ENCODE assay signal across 16 mouse cellular contexts in the genomic region with DNA sequence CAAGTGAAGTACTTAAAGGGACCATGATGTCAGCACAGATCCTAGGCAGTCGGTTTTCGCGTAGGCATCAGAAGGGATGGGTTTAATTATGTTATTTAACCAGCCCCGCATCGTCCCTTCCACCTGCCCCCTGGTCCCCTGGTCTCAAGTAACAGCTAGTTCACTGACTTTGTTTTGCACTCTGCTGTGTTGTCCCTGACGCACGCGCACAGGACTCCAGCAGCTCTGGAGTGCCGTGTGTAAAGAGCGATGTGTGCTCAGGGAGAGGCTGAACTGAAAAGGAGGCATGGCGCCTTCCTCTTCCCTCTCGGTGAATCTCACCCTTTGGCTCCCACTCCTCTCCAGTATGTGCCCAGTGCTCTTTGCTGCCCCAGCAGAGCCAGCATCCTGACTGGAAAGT. TPM values are rescaled to one million over a fixed set of nuclear protein-coding genes. Genes with fewer than 3 reads are reported as not detected.
DNase-seq lines count a peak whose midpoint lies in the region; ATAC-seq and TF ChIP-seq lines count a peak whose summit lies in the region.
"Had no signal": no experiment of that assay in that cellular context is flagged by ENCODE, and none has a peak within 500 bp of the region (broad histone marks: within the 10 kb centered on the region; RNA-seq: fewer than 3 reads in every experiment).

No protein-coding gene starts in this region.

- peak overlapping the region; percentile 98 for H3K27ac ChIP-seq in spleen, adult 2 months (ENCODE audit: insufficient read depth, low read length)
- peak overlapping the region; percentile 66 for H3K27ac ChIP-seq in embryonic facial prominence, embryonic 13.5 days
- H3K27ac ChIP-seq in stomach, postnatal 0 days (replicated peaks), result no peak overlapping the region
- H3K27ac ChIP-seq: forebrain, embryonic 15.5 days; hindbrain, embryonic 10.5 days had no signal

- H3K4me3 ChIP-seq in spleen, adult 2 months (ENCODE audit: extremely low read depth, insufficient read depth, insufficient read length), result no peak overlapping the region
- no peak overlapping the region for H3K4me3 ChIP-seq in embryonic facial prominence, embryonic 13.5 days
- H3K4me3 ChIP-seq in stomach, postnatal 0 days (ENCODE audit: low read depth, low read length), result no peak overlapping the region
- H3K4me3 ChIP-seq: forebrain, embryonic 15.5 days; hindbrain, embryonic 10.5 days had no signal

- H3K4me2 ChIP-seq in embryonic facial prominence, embryonic 13.5 days, result peak overlapping the region; percentile 37
- H3K4me2 ChIP-seq in stomach, postnatal 0 days (replicated peaks; ENCODE audit: low read depth), result no peak overlapping the region
- H3K4me2 ChIP-seq: forebrain, embryonic 15.5 days had no signal

- H3K9me3 ChIP-seq in embryonic facial prominence, embryonic 13.5 days, result no peaks in the 10 kb centered on the region
- H3K9me3 ChIP-seq in stomach, postnatal 0 days (ENCODE audit: control insufficient read depth, low read length), result no peaks in the 10 kb centered on the region
- H3K9me3 ChIP-seq: forebrain, embryonic 15.5 days had no signal

- WGBS in spleen, adult 2 months, result 90% methylated on average over 12 of the region's 12 CpGs
- whole genome bisulfite sequencing in embryonic facial prominence, embryonic 13.5 days, result 30% methylated on average over 12 of the region's 12 CpGs
- whole genome bisulfite sequencing in stomach, postnatal 0 days, result 73% methylated on average over 12 of the region's 12 CpGs

- no peaks in the 10 kb centered on the region for H3K27me3 ChIP-seq in spleen, adult 2 months (ENCODE audit: control insufficient read depth, insufficient read depth, low read length)
- H3K27me3 ChIP-seq in embryonic facial prominence, embryonic 13.5 days, result no peaks in the 10 kb centered on the region
- H3K27me3 ChIP-seq in stomach, postnatal 0 days (ENCODE audit: control insufficient read depth, insufficient read depth, low read length), result no peaks in the 10 kb centered on the region
- H3K27me3 ChIP-seq: forebrain, embryonic 15.5 days had no signal

- intact Hi-C loops in gastrocnemius, postnatal 14 days (cut with DNase I; ENCODE audit: low total_unique reads), result no loop called here

- TF ChIP-seq CTCF in spleen, adult 2 months (IDR thresholded peaks at IDR 0.05; ENCODE audit: extremely low read depth, insufficient read depth, insufficient read length, insufficient replicate concordance), result no peak
- no peak for TF ChIP-seq CTCF in stomach, postnatal 0 days (IDR thresholded peaks at IDR 0.05; ENCODE audit: low read depth)

- H3K36me3 ChIP-seq in spleen, adult 2 months (ENCODE audit: control insufficient read depth, insufficient read depth, low read length), result peaks cover 19% of the 10 kb centered on the region
- peaks cover 78% of the 10 kb centered on the region for H3K36me3 ChIP-seq in embryonic facial prominence, embryonic 13.5 days
- H3K36me3 ChIP-seq in stomach, postnatal 0 days (ENCODE audit: control insufficient read depth, insufficient read depth, low read length), result peaks cover 15% of the 10 kb centered on the region

- H3K4me1 ChIP-seq in spleen, adult 2 months (ENCODE audit: control insufficient read depth, insufficient read depth, insufficient read length), result peaks cover 25% of the 10 kb centered on the region; the same call in 1 of the 2 replicates
- H3K4me1 ChIP-seq in embryonic facial prominence, embryonic 13.5 days, result peaks cover 18% of the 10 kb centered on the region
- H3K4me1 ChIP-seq in stomach, postnatal 0 days (replicated peaks; ENCODE audit: control insufficient read depth, insufficient read depth), result no peaks in the 10 kb centered on the region
- H3K4me1 ChIP-seq: forebrain, embryonic 15.5 days had no signal

- no peak for ATAC-seq in embryonic facial prominence, embryonic 13.5 days (ENCODE audit: insufficient number of reproducible peaks, insufficient read depth, low FRiP score, low TSS enrichment, low read depth)
- 0 out of 2 replicates have a peak, but pooled peaks have one; percentile 10 for ATAC-seq in stomach, postnatal 0 days (ENCODE audit: low FRiP score, low TSS enrichment)
- ATAC-seq: forebrain, embryonic 15.5 days; midbrain, embryonic 16.5 days had no signal

- no peak for TF ChIP-seq EP300 in stomach, postnatal 0 days (optimal IDR thresholded peaks at IDR 0.05)

- no peak for TF ChIP-seq POLR2A in spleen, adult 2 months (IDR thresholded peaks at IDR 0.05; ENCODE audit: low read depth, low read length)

- peak overlapping the region; percentile 46; the same call in 1 of the 2 replicates for H3K9ac ChIP-seq in embryonic facial prominence, embryonic 13.5 days
- H3K9ac ChIP-seq in stomach, postnatal 0 days (ENCODE audit: low read length), result no peak overlapping the region
- H3K9ac ChIP-seq: forebrain, embryonic 15.5 days had no signal

- peak; percentile 2 for DNase-seq in gastrocnemius, postnatal 14 days
- DNase-seq in gastrocnemius, postnatal 10 days, result no peak
- DNase-seq in spleen, adult 2 months (ENCODE audit: low read depth in 1 of 2, low spot score in 2 of 2), result no peak
- no peak for DNase-seq in spleen, postnatal 36 days (ENCODE audit: low spot score in 2 of 2)
- DNase-seq in stomach, postnatal 0 days (ENCODE audit: low spot score), result peak; percentile 61
- no peak for DNase-seq in thymus, postnatal 10 days (ENCODE audit: low spot score in 2 of 2)
- DNase-seq in heart, adult 8-10 months (ENCODE audit: low spot score), result no peak
- DNase-seq: adrenal gland, postnatal 36 days; cerebellum, postnatal 14 days; right cerebral cortex, postnatal 14 days; thymus, adult 2 months had no signal

RNA-seq across cellular contexts. Expression of gene Gns, which starts 9.1 kb away (rescaled TPM):
- total RNA-seq in gastrocnemius, postnatal 14 days (2021), result 10 to 100 TPM; 35.4 to 36.9 TPM
- total RNA-seq in gastrocnemius, postnatal 10 days (2021), result 10 to 100 TPM; 43.5 to 57.5 TPM
- 66.8 and 181 TPM in 2 replicates for polyA plus RNA-seq in spleen, adult 2 months (2012; rRNA removed)
- 48.5 and 49.5 TPM in 2 replicates for polyA plus RNA-seq in embryonic facial prominence, embryonic 13.5 days (2015; fragmentation: Nextera tagmentation; extraction: Ambion mirVana)
- polyA plus RNA-seq in stomach, postnatal 0 days (2015; fragmentation: Nextera tagmentation; extraction: Ambion mirVana), result 25.7 and 26.1 TPM in 2 replicates
- 10 to 100 TPM; 87.6 to 95.8 (median 92.4) TPM for total RNA-seq in heart, adult 8-10 months (2022)

RNA-seq across cellular contexts. Expression of gene Tbc1d30, which starts 22.9 kb away (rescaled TPM):
- total RNA-seq in gastrocnemius, postnatal 14 days (2021), result under 1 TPM; 0.31 to 0.84 TPM
- total RNA-seq in gastrocnemius, postnatal 10 days (2021), result under 1 TPM; 0.86 to 0.87 TPM
- polyA plus RNA-seq in spleen, adult 2 months (2012; rRNA removed), result 0.78 and 1.3 TPM in 2 replicates
- 1.6 and 2.1 TPM in 2 replicates for polyA plus RNA-seq in embryonic facial prominence, embryonic 13.5 days (2015; fragmentation: Nextera tagmentation; extraction: Ambion mirVana)
- 3.8 and 4.1 TPM in 2 replicates for polyA plus RNA-seq in stomach, postnatal 0 days (2015; fragmentation: Nextera tagmentation; extraction: Ambion mirVana)
- total RNA-seq in heart, adult 8-10 months (2022), result 1 to 10 TPM; 1.6 to 3.4 (median 1.9) TPM
- polyA plus RNA-seq: C2C12 had no signal

Comparison
In these comparisons a context has a peak if more than half of its experiments do, and no peak if none do; other contexts are left out.
1. DNase-seq: peak in gastrocnemius, postnatal 14 days (single experiment) and stomach, postnatal 0 days (single experiment); none in gastrocnemius, postnatal 10 days (single experiment), spleen, adult 2 months (0 of 2), spleen, postnatal 36 days (0 of 2), thymus, postnatal 10 days (0 of 2) and heart, adult 8-10 months (single experiment).